Comparison of ENCODE assay signal across 28 mouse cellular contexts in genomic region chr3:102149941-102150340, GRCm38 (mm10). TPM values are rescaled to one million over a fixed set of nuclear protein-coding genes. Genes with fewer than 3 reads are reported as not detected.
DNase-seq lines count a peak whose midpoint lies in the region; ATAC-seq and TF ChIP-seq lines count a peak whose summit lies in the region.
"Had no signal": no experiment of that assay in that cellular context is flagged by ENCODE, and none has a peak within 500 bp of the region (broad histone marks: within the 10 kb centered on the region; RNA-seq: fewer than 3 reads in every experiment).

No protein-coding gene starts in this region.

- no peak overlapping the region for H3K4me3 ChIP-seq in kidney, embryonic 14.5 days (ENCODE audit: low read length)
- no peak overlapping the region for H3K4me3 ChIP-seq in kidney, adult 2 months (ENCODE audit: insufficient read depth, low read depth, low read length)
- H3K4me3 ChIP-seq in limb, embryonic 10.5 days: no peak overlapping the region
- H3K4me3 ChIP-seq: heart, adult 2 months; heart, embryonic 15.5 days; hindbrain, embryonic 15.5 days had no signal

- ATAC-seq in kidney, embryonic 14.5 days (ENCODE audit: low FRiP score, low TSS enrichment): no peak
- ATAC-seq: forebrain, postnatal 0 days; liver, postnatal 0 days had no signal

- intact Hi-C loops in left cerebral cortex, postnatal 10 days (cut with DNase I): no loop called here

- DNase-seq in kidney, adult 2 months: no peak
- peak; percentile 24 for DNase-seq in 3T3-L1 (ENCODE audit: low read depth, low spot score)
- peak; percentile 68 for DNase-seq in embryo, embryonic 10.5 days (ENCODE audit: low spot score)
- peak; percentile 43 for DNase-seq in limb, embryonic 10.5 days (ENCODE audit: low spot score)
- DNase-seq in left cerebral cortex, postnatal 10 days (ENCODE audit: extremely low spot score in 1 of 2, low spot score in 2 of 2): no peak
- DNase-seq in adrenal gland, postnatal 25 days: no peak
- no peak for DNase-seq in urinary bladder, postnatal 4 days (ENCODE audit: low spot score in 2 of 2)
- DNase-seq: adrenal gland, postnatal 10 days; B cell, adult 2 months; cerebellum, adult 9-10 months; forebrain, postnatal 0 days; gastrocnemius, postnatal 36 days; heart, adult 2 months; heart, postnatal 36 days; kidney, adult 8-10 months; kidney, postnatal 36 days; layer of hippocampus, postnatal 36 days; liver, postnatal 0 days; thymus, adult 18-20 months; thymus, postnatal 4 days had no signal

- no peaks in the 10 kb centered on the region for H3K9me3 ChIP-seq in kidney, embryonic 14.5 days (ENCODE audit: control insufficient read depth, low read length)
- H3K9me3 ChIP-seq in limb, embryonic 10.5 days (replicated peaks): no peaks in the 10 kb centered on the region
- H3K9me3 ChIP-seq: G1E; heart, embryonic 15.5 days; hindbrain, embryonic 15.5 days had no signal

- 17% methylated on average over 7 of the region's 7 CpGs for WGBS in kidney, embryonic 14.5 days
- WGBS in kidney, adult 2 months: 33% methylated on average over 7 of the region's 7 CpGs
- 11% methylated on average over 7 of the region's 7 CpGs for WGBS in limb, embryonic 10.5 days

- no peak overlapping the region for H3K4me2 ChIP-seq in kidney, embryonic 14.5 days (replicated peaks; ENCODE audit: low read depth, low read length)
- H3K4me2 ChIP-seq: heart, embryonic 15.5 days; hindbrain, embryonic 15.5 days; liver, embryonic 11.5 days; midbrain, embryonic 11.5 days had no signal

- H3K36me3 ChIP-seq in kidney, embryonic 14.5 days (ENCODE audit: control insufficient read depth, insufficient read depth, low read length): no peaks in the 10 kb centered on the region
- H3K36me3 ChIP-seq in kidney, adult 2 months (ENCODE audit: control insufficient read depth, insufficient read depth, low read length): no peaks in the 10 kb centered on the region
- no peaks in the 10 kb centered on the region for H3K36me3 ChIP-seq in limb, embryonic 10.5 days
- H3K36me3 ChIP-seq: G1E; hindbrain, embryonic 15.5 days had no signal

- TF ChIP-seq CTCF in kidney, adult 2 months (conservative IDR thresholded peaks at IDR 0.05; ENCODE audit: insufficient read depth, insufficient read length, low read depth, low read length): no peak

- H3K27me3 ChIP-seq in kidney, embryonic 14.5 days (ENCODE audit: control insufficient read depth, insufficient read depth, low read length): no peaks in the 10 kb centered on the region
- no peaks in the 10 kb centered on the region for H3K27me3 ChIP-seq in kidney, adult 2 months (replicated peaks; ENCODE audit: control insufficient read depth, insufficient read depth, low read length)
- H3K27me3 ChIP-seq in limb, embryonic 10.5 days (ENCODE audit: low read depth, poor library complexity, severe bottlenecking): 0 out of 2 replicates have a peak, but pooled peaks cover 4% of the 10 kb centered on the region
- H3K27me3 ChIP-seq: CH12.LX; heart, embryonic 15.5 days; hindbrain, embryonic 15.5 days had no signal

- no peak overlapping the region for H3K9ac ChIP-seq in kidney, embryonic 14.5 days (ENCODE audit: low read depth, low read length)
- H3K9ac ChIP-seq: forebrain, postnatal 0 days; heart, embryonic 15.5 days; hindbrain, embryonic 15.5 days; liver, postnatal 0 days had no signal

- 0 out of 2 replicates have a peak overlapping the region, but pooled peaks have one; percentile 21 for H3K27ac ChIP-seq in kidney, embryonic 14.5 days (ENCODE audit: low read depth, low read length)
- no peak overlapping the region for H3K27ac ChIP-seq in kidney, adult 2 months (ENCODE audit: insufficient read depth, low read depth, low read length)
- no peak overlapping the region for H3K27ac ChIP-seq in limb, embryonic 10.5 days
- H3K27ac ChIP-seq: heart, adult 2 months; heart, embryonic 15.5 days; hindbrain, embryonic 15.5 days; macrophage had no signal

- H3K4me1 ChIP-seq in kidney, embryonic 14.5 days (ENCODE audit: control insufficient read depth, insufficient read depth, low read length): peaks cover 6% of the 10 kb centered on the region; the same call in 1 of the 2 replicates
- H3K4me1 ChIP-seq in kidney, adult 2 months (ENCODE audit: control insufficient read depth, insufficient read depth, low read length): peaks cover 16% of the 10 kb centered on the region
- H3K4me1 ChIP-seq in limb, embryonic 10.5 days: peaks cover 40% of the 10 kb centered on the region

- no peak for TF ChIP-seq POLR2A in kidney, adult 2 months (IDR thresholded peaks at IDR 0.05; ENCODE audit: low read depth, low read length)

RNA-seq across cellular contexts. Expression of gene Vangl1, which starts 54.6 kb away (rescaled TPM):
- 9.4 and 22.4 TPM in 2 replicates for polyA plus RNA-seq in kidney, embryonic 14.5 days (2014; fragmentation: Nextera tagmentation; extraction: Ambion mirVana)
- polyA plus RNA-seq in kidney, adult 2 months (2012; rRNA removed): 31.1 and 34.6 TPM in 2 replicates
- polyA plus RNA-seq in limb, embryonic 10.5 days (2016; fragmentation: Nextera tagmentation; extraction: Ambion mirVana): 11.8 and 14.8 TPM in 2 replicates
- total RNA-seq in left cerebral cortex, postnatal 10 days (2021): 1 to 10 TPM; 2.9 to 7.9 TPM
- 29.7 and 38.9 TPM in 2 replicates for total RNA-seq in adrenal gland, postnatal 25 days (2021)
- total RNA-seq: CH12.LX had no signal

Comparison
In these comparisons a context has a peak if more than half of its experiments do, and no peak if none do; other contexts are left out.
1. DNase-seq: peak in 3T3-L1 (single experiment), embryo, embryonic 10.5 days (single experiment) and limb, embryonic 10.5 days (single experiment); none in kidney, adult 2 months (single experiment), left cerebral cortex, postnatal 10 days (0 of 2), adrenal gland, postnatal 25 days (single experiment) and urinary bladder, postnatal 4 days (0 of 2).